Mouse (Mus musculus): ENCODE measurements around the gene Cacna2d4. TPM values are rescaled to one million over a fixed set of nuclear protein-coding genes. Genes with fewer than 3 reads are reported as not detected.

The Cacna2d4 gene
- total and polyA plus RNA-seq, 2 experiments: 0.28 TPM; not detected in 1

DNA sequence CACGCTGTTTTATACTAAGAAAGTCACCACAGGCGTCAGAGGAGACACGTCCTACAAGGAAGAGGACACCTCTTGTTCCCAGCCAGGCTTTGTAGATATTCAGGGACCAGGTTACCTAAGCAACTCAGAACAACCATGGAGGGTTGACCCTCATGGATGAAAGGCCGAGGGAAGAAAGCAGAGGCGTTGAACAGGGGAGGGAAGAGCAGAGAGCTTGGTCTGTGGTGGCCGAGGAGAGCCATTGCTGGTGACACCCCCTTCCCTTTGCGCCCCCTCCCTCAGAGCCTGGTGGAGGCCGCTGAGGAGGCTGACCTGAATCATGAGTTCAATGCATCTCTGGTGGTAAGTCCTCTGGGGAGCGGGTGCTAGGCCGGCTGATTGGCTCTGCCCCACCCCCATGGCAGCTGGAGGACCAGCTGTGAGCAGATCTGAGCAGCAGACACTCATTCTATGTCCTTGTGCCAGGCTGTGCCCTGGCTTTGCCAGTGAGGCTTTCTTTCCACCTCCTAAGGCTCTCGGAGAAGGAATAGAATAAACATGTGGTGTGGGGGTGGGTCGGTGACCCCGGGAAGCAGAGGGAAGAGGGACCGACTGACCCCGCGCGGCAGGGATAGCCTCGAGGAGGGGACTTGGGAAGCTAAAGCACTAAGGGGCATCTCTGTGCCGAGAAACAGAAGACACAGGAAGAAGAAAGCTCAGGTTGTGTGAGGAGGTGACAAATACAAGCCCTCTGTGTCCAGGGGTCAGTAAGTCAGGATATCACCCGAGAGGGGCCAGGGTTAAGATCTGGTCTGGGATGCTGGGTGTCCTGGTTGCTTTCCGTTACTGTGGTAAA, 4.8 kb downstream of the Cacna2d4 start:
- TF ChIP-seq CTCF (IDR thresholded peaks at IDR 0.05; ENCODE audit: low read depth, low read length) (no peak), POLR2A (IDR thresholded peaks at IDR 0.05; ENCODE audit: extremely low read depth, insufficient read depth, low read length) (no peak)
- Histone ChIP-seq H3K27ac (replicated peaks; ENCODE audit: insufficient read depth, low read depth, low read length) (no peak overlapping the region), H3K9ac (ENCODE audit: low read depth, low read length) (no peak overlapping the region), H3K79me2 (ENCODE audit: control insufficient read depth, insufficient read depth, low read length) (no peaks in the 10 kb centered on the region), H3K27me3 (ENCODE audit: control insufficient read depth, insufficient read depth, low read length) (0 out of 2 replicates have a peak, but pooled peaks cover 2% of the 10 kb centered on the region), H3K4me1 (ENCODE audit: control insufficient read depth, insufficient read depth, low read length) (no peaks in the 10 kb centered on the region), H3K36me3 (ENCODE audit: control insufficient read depth, insufficient read depth, low read length) (no peaks in the 10 kb centered on the region), H3K4me3 (ENCODE audit: insufficient read depth, low read depth, low read length) (no peak overlapping the region)
- WGBS: 59% methylated on average over 21 of the region's 21 CpGs
- no peak for DNase-seq (ENCODE audit: extremely low read depth, low read depth, low spot score)

DNA sequence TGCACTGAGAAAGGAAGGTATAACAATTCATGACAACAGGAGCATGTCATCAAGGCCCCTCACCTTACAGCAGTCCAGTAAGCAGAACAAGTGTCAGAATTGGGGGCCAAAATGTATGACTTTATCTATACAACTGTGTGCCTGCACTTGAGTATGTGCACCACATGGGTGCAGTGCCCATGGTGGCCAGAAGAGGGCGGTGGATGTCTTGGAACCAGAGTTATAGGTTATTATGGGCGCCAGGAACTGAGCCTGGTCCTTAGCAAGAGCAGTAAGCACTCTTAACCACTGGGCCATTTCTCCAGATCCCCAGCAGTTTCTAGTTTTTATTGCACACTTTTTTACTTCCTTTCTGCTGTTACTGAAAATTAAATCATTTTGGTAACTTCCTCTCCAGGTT, 9.8 kb downstream of the Cacna2d4 start:
- Histone ChIP-seq H3K4me3 (ENCODE audit: insufficient read depth, low read depth, low read length) (no peak overlapping the region), H3K9ac (ENCODE audit: low read depth, low read length) (no peak overlapping the region), H3K27me3 (ENCODE audit: control insufficient read depth, insufficient read depth, low read length) (0 out of 2 replicates have a peak, but pooled peaks cover 2% of the 10 kb centered on the region), H3K36me3 (ENCODE audit: control insufficient read depth, insufficient read depth, low read length) (no peaks in the 10 kb centered on the region), H3K27ac (replicated peaks; ENCODE audit: insufficient read depth, low read depth, low read length) (no peak overlapping the region), H3K79me2 (ENCODE audit: control insufficient read depth, insufficient read depth, low read length) (no peaks in the 10 kb centered on the region), H3K4me1 (ENCODE audit: control insufficient read depth, insufficient read depth, low read length) (no peaks in the 10 kb centered on the region)
- TF ChIP-seq POLR2A (IDR thresholded peaks at IDR 0.05; ENCODE audit: extremely low read depth, insufficient read depth, low read length): no peak
- no peak for TF ChIP-seq CTCF (IDR thresholded peaks at IDR 0.05; ENCODE audit: low read depth, low read length)
- 42% methylated on average over 2 of the region's 2 CpGs for WGBS
- no peak for DNase-seq (ENCODE audit: extremely low read depth, low read depth, low spot score)

DNA sequence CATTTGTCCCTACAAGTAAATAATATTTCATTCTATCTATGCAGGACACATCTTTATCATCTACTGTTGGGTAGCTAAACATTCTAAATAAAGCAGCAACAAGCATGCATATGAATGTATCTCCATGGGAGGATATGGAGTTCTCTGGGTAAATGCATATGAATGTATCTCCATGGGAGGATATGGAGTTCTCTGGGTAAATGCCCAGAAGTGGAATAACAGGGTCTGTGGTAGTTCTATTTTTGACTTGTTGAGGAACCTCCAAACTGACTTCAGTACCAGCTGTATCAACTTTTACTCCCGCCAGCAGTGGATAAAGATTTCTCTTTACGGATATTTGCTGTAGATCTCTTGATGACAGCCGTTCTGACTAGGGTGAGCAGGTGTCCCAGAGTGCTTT, 12.3 kb downstream of the Cacna2d4 start:
- Histone ChIP-seq H3K27me3 (ENCODE audit: control insufficient read depth, insufficient read depth, low read length) (no peaks in the 10 kb centered on the region), H3K79me2 (ENCODE audit: control insufficient read depth, insufficient read depth, low read length) (no peaks in the 10 kb centered on the region), H3K4me3 (ENCODE audit: insufficient read depth, low read depth, low read length) (no peak overlapping the region), H3K27ac (replicated peaks; ENCODE audit: insufficient read depth, low read depth, low read length) (no peak overlapping the region), H3K9ac (ENCODE audit: low read depth, low read length) (no peak overlapping the region), H3K36me3 (ENCODE audit: control insufficient read depth, insufficient read depth, low read length) (no peaks in the 10 kb centered on the region), H3K4me1 (ENCODE audit: control insufficient read depth, insufficient read depth, low read length) (no peaks in the 10 kb centered on the region)
- 87% methylated on average over 3 of the region's 3 CpGs for WGBS
- DNase-seq (ENCODE audit: extremely low read depth, low read depth, low spot score): no peak
- TF ChIP-seq CTCF (IDR thresholded peaks at IDR 0.05; ENCODE audit: low read depth, low read length) (no peak), POLR2A (IDR thresholded peaks at IDR 0.05; ENCODE audit: extremely low read depth, insufficient read depth, low read length) (no peak)

DNA sequence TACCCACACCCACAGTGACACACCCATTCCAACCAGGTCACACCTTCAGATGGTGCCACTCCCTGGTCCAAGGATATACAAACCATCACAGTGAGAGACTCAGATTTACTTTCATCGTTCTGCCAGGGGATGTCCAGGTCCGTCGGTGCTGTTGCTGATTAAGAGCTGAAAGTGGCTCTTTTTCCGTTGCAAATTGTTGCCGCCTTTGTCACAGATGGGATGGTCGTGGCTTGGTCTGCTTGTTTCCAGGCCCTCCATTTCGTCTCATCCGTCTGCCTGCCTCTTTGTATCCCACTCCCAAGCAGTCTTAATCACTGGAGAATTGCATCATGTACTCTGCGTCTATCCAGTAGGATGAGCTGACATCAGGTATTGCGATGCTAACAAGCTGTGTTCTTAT, 13.4 kb downstream of the Cacna2d4 start:
- H3K27me3 ChIP-seq (ENCODE audit: control insufficient read depth, insufficient read depth, low read length): no peaks in the 10 kb centered on the region
- TF ChIP-seq CTCF (IDR thresholded peaks at IDR 0.05; ENCODE audit: low read depth, low read length) (no peak), POLR2A (IDR thresholded peaks at IDR 0.05; ENCODE audit: extremely low read depth, insufficient read depth, low read length) (no peak)
- H3K27ac ChIP-seq (replicated peaks; ENCODE audit: insufficient read depth, low read depth, low read length): no peak overlapping the region
- no peaks in the 10 kb centered on the region for H3K36me3 ChIP-seq (ENCODE audit: control insufficient read depth, insufficient read depth, low read length)
- H3K9ac ChIP-seq (ENCODE audit: low read depth, low read length): no peak overlapping the region
- 87% methylated on average over 10 of the region's 10 CpGs for WGBS
- H3K4me1 ChIP-seq (ENCODE audit: control insufficient read depth, insufficient read depth, low read length): no peaks in the 10 kb centered on the region
- no peaks in the 10 kb centered on the region for H3K79me2 ChIP-seq (ENCODE audit: control insufficient read depth, insufficient read depth, low read length)
- DNase-seq (ENCODE audit: extremely low read depth, low read depth, low spot score): no peak
- H3K4me3 ChIP-seq (ENCODE audit: insufficient read depth, low read depth, low read length): no peak overlapping the region

DNA sequence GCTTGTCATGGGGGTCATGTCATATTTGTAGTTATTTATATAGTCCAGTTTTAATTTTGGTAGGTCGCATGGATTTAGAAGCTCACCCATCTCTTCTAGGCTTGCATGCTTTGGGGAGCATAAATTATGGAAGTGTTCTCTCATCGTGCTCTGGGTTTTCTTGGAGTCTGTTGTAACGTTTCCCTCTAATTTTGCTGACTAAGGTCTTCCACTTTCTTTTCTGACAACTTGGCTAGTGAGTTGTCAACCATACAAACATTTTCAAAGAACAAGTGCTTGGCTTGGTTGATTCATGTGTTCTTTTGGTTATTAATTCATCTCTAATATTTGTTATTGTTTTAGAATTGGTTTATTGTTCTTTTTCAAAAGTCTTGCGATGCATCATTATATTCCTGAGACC, 15.4 kb downstream of the Cacna2d4 start:
- DNase-seq (ENCODE audit: extremely low read depth, low read depth, low spot score): no peak
- WGBS: 84% methylated on average over 4 of the region's 4 CpGs
- H3K4me1 ChIP-seq (ENCODE audit: control insufficient read depth, insufficient read depth, low read length): no peaks in the 10 kb centered on the region
- no peak overlapping the region for H3K9ac ChIP-seq (ENCODE audit: low read depth, low read length)
- TF ChIP-seq CTCF (IDR thresholded peaks at IDR 0.05; ENCODE audit: low read depth, low read length): no peak
- no peak for TF ChIP-seq POLR2A (IDR thresholded peaks at IDR 0.05; ENCODE audit: extremely low read depth, insufficient read depth, low read length)
- H3K36me3 ChIP-seq (ENCODE audit: control insufficient read depth, insufficient read depth, low read length): no peaks in the 10 kb centered on the region
- no peak overlapping the region for H3K4me3 ChIP-seq (ENCODE audit: insufficient read depth, low read depth, low read length)
- H3K27ac ChIP-seq (replicated peaks; ENCODE audit: insufficient read depth, low read depth, low read length): no peak overlapping the region
- no peaks in the 10 kb centered on the region for H3K27me3 ChIP-seq (ENCODE audit: control insufficient read depth, insufficient read depth, low read length)
- H3K79me2 ChIP-seq (ENCODE audit: control insufficient read depth, insufficient read depth, low read length): no peaks in the 10 kb centered on the region

DNA sequence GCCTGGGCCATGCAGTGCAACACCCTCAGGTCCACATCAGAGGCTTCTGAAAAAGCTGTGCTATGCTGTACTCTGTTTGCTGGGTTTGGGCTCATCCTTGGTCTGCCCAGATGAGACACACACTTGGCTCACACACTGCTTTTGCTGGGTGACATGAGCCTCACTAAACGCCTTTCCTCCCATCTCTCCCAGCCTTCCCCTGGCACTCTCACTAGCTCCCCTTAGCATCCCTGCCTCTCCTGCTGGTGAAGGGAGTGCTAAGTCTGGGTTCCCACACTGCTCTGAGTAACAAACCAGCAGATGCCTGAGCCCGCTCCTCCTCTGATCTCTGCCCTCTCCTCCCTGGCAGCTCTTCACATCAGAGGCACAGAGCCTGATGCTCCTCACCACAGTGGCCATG, 40.4 kb downstream of the Cacna2d4 start:
- WGBS: 88% methylated on average over 2 of the region's 2 CpGs
- Histone ChIP-seq H3K27ac (replicated peaks; ENCODE audit: insufficient read depth, low read depth, low read length) (no peak overlapping the region), H3K27me3 (ENCODE audit: control insufficient read depth, insufficient read depth, low read length) (no peaks in the 10 kb centered on the region), H3K4me1 (ENCODE audit: control insufficient read depth, insufficient read depth, low read length) (no peaks in the 10 kb centered on the region), H3K36me3 (ENCODE audit: control insufficient read depth, insufficient read depth, low read length) (no peaks in the 10 kb centered on the region), H3K9ac (ENCODE audit: low read depth, low read length) (no peak overlapping the region), H3K79me2 (ENCODE audit: control insufficient read depth, insufficient read depth, low read length) (no peaks in the 10 kb centered on the region), H3K4me3 (ENCODE audit: insufficient read depth, low read depth, low read length) (no peak overlapping the region)
- no peak for DNase-seq (ENCODE audit: extremely low read depth, low read depth, low spot score)
- TF ChIP-seq POLR2A (IDR thresholded peaks at IDR 0.05; ENCODE audit: extremely low read depth, insufficient read depth, low read length) (no peak), CTCF (IDR thresholded peaks at IDR 0.05; ENCODE audit: low read depth, low read length) (no peak)

Measured in liver, adult 2 months (tissue).